Mouse (Mus musculus) megakaryocyte progenitor cell, adult 5-6 weeks (primary cell): Measurements from ENCODE around the gene Lrrc8d. TPM values are rescaled to one million over a fixed set of nuclear protein-coding genes. Genes with fewer than 3 reads are reported as not detected.

ENCODE experiments used
- ATAC-seq: replicated peaks from 2 replicates; pipeline ENCODE4 v1.8.0; 2016; ENCODE audit warnings: mild to moderate bottlenecking, moderate TSS enrichment, inconsistent platforms; ENCODE audit not compliant: poor library complexity
- total RNA-seq, 2 experiments: library from RNA; stranded (forward) in 1 of 2; stranded (reverse) in 1 of 2; fragments of 157-497, 149-512 nt in 1 of 2; fragments of 200-1000 nt in 1 of 2; gene quantifications; 2 replicates each; pipeline versions ENCODE4 v1.2.3 to v1.2.4; 2015 to 2017

The Lrrc8d gene
- total RNA-seq, 2 experiments from 2014 or later: 14.2 to 44.9 TPM

GRCm38 (mm10) chr5:105876925-105877774, 177.4 kb downstream of the Lrrc8d start:
- ATAC-seq: peak; percentile 6

Other genes starting within 250 kb of the Lrrc8d start
- gene Lrrc8c, start 180.6 kb upstream of the Lrrc8d start, total RNA-seq (2015): 27.6 and 35.9 TPM in 2 replicates
- gene Lrrc8c, start 180.6 kb upstream of the Lrrc8d start, total RNA-seq (2017): 5.5 and 7.4 TPM in 2 replicates
- 33.9 and 38.5 TPM in 2 replicates for gene Zfp326, start 176.6 kb downstream of the Lrrc8d start, total RNA-seq (2015)
- gene Zfp326, start 176.6 kb downstream of the Lrrc8d start, total RNA-seq (2017): 26.1 and 37.4 TPM in 2 replicates